Mouse (Mus musculus) liver, embryonic 14.5 days (tissue): ENCODE data around the gene Khdc4. TPM values are rescaled to one million over a fixed set of nuclear protein-coding genes. Genes with fewer than 3 reads are reported as not detected.

Experiments used
- ATAC-seq: fragments of 200-750 bp; cut with Nextera tagmentation; 2 replicates; pipeline ENCODE4 v1.8.0; 2017; ENCODE audit warnings: moderate number of reproducible peaks, mild to moderate bottlenecking, moderate library complexity; ENCODE audit not compliant: insufficient read depth
- DNase-seq, 3 experiments: peaks; one replicate each; pipeline ENCODE4 v3.0.0-alpha.2; 2012 to 2013; ENCODE audit warnings: low read depth in 3 of 3, low spot score in 3 of 3
- H3K27ac ChIP-seq: fragments of 300-500 bp; sonication (generic); 2 replicates; pipeline ENCODE4 v1.5.1; 2014; ENCODE audit warnings: moderate library complexity, mild to moderate bottlenecking, control low read depth, inconsistent platforms
- H3K27me3 ChIP-seq: fragments of 300-500 bp; sonication (generic); 2 replicates; pipeline ENCODE4 v1.6.1; 2014; ENCODE audit warnings: mild to moderate bottlenecking, low read length, moderate library complexity; ENCODE audit not compliant: control insufficient read depth, insufficient read depth
- H3K36me3 ChIP-seq: fragments of 300-500 bp; sonication (generic); replicated peaks from 2 replicates; pipeline ENCODE4 v1.6.1; 2014; ENCODE audit warnings: low read depth; ENCODE audit not compliant: control insufficient read depth, insufficient read depth
- H3K4me1 ChIP-seq, 2 experiments: fragments of 200-500 bp in 1 of 2; fragments of 300-500 bp in 1 of 2; sonication (generic) in 1 of 2; replicated peaks; 2 replicates each; pipeline ENCODE4 v1.6.1; 2012 to 2014; ENCODE audit warnings: antibody characterized with exemption in 1 of 2, inconsistent platforms in 1 of 2, low read length in 1 of 2; ENCODE audit not compliant: control insufficient read depth in 2 of 2, insufficient read depth in 2 of 2
- H3K4me2 ChIP-seq: fragments of 300-500 bp; sonication (generic); 2 replicates; pipeline ENCODE4 v1.6.1; 2014; ENCODE audit warnings: low read depth, mild to moderate bottlenecking, control low read depth, moderate library complexity
- H3K4me3 ChIP-seq, 2 experiments: fragments of 200-500 bp in 1 of 2; fragments of 300-500 bp in 1 of 2; sonication (generic) in 1 of 2; 2 replicates each; pipeline ENCODE4 v1.5.1; 2012 to 2014; ENCODE audit warnings: low read depth in 2 of 2, low read length in 2 of 2, mild to moderate bottlenecking in 2 of 2, control low read depth in 1 of 2, inconsistent platforms in 1 of 2, moderate library complexity in 1 of 2; ENCODE audit not compliant: insufficient read depth in 1 of 2
- H3K9ac ChIP-seq: fragments of 300-500 bp; sonication (generic); replicated peaks from 2 replicates; pipeline ENCODE4 v1.6.1; 2014; ENCODE audit warnings: mild to moderate bottlenecking, control low read depth, moderate library complexity
- H3K9me3 ChIP-seq: fragments of 300-500 bp; sonication (generic); 2 replicates; pipeline ENCODE4 v1.6.1; 2016; ENCODE audit warnings: low read length, mixed read lengths; ENCODE audit not compliant: control insufficient read depth
- CTCF ChIP-seq: IDR thresholded peaks from 2 replicates; pipeline ENCODE4 v1.5.1; 2016; ENCODE audit warnings: antibody characterized with exemption, low read depth, control low read depth
- EP300 ChIP-seq: IDR thresholded peaks from 2 replicates; pipeline ENCODE4 v1.6.1; 2016; ENCODE audit warnings: antibody characterized with exemption, low read depth
- WGBS: fragments of 180-500 bp; shearing (Covaris S2); extraction: QIAGEN DNeasy Blood & Tissue Kit; methylation state at CpG from one replicate; pipeline ENCODE4 v1.1.7; 2014; ENCODE audit not compliant: insufficient replicate concordance; 5-methylcytosine and 5-hydroxymethylcytosine counted together
- polyA plus RNA-seq, 2 experiments: library from polyadenylated mRNA; depleted of rRNA in 1 of 2; stranded (reverse) in 1 of 2; unstranded in 1 of 2; fragments of >200 nt; fragmentation: Nextera tagmentation in 1 of 2; extraction: Ambion mirVana in 1 of 2; gene quantifications; 2 replicates each; pipeline versions ENCODE4 v1.2.1 to v1.2.3; 2012 to 2014

Gene Khdc4
- polyA plus RNA-seq, 2 experiments: 18.5 to 29.4 TPM

GRCm38 (mm10) chr3:88717198-88717798 lies 31.7 kb downstream of the Khdc4 start:
- peak; percentile 66 for ATAC-seq
- H3K36me3 ChIP-seq: peaks cover 18% of the 10 kb centered on the region
- TF ChIP-seq EP300 (no peak), CTCF (no peak)

GRCm38 (mm10) chr3:88717831-88718230 lies 32.2 kb downstream of the Khdc4 start:
- DNase-seq (peak; percentile 50 to 58 (median 54)), ATAC-seq (peak; percentile 42; the same call in 1 of the 2 replicates)
- Histone ChIP-seq H3K27ac (peak overlapping the region; percentile 76), H3K36me3 (peaks cover 13% of the 10 kb centered on the region), H3K9ac (peak overlapping the region; percentile 52), H3K27me3 (no peaks in the 10 kb centered on the region), H3K4me2 (peak overlapping the region; percentile 88), H3K9me3 (no peaks in the 10 kb centered on the region), H3K4me3 (peak overlapping the region; percentile 59 to 85), H3K4me1 (peaks cover 7 to 16% of the 10 kb centered on the region in 2 experiments)
- TF ChIP-seq CTCF (no peak), EP300 (no peak)
- 0% methylated on average over 1 of the region's 1 CpGs for WGBS

More at GRCm38 (mm10) chr3:88717198-88717798, 31.7 kb downstream of the Khdc4 start:
- WGBS: 7% methylated on average over 9 of the region's 9 CpGs
- peaks cover 7 to 16% of the 10 kb centered on the region in 2 experiments for H3K4me1 ChIP-seq
- no peaks in the 10 kb centered on the region for H3K9me3 ChIP-seq
- peak overlapping the region; percentile 85 to 91 for H3K4me3 ChIP-seq
- peak overlapping the region; percentile 88 for H3K4me2 ChIP-seq
- peak in 2 of 3 experiments; percentile 12 to 38 for DNase-seq
- H3K27ac ChIP-seq: peak overlapping the region; percentile 88
- H3K27me3 ChIP-seq: no peaks in the 10 kb centered on the region
- H3K9ac ChIP-seq: peak overlapping the region; percentile 88

- Histone ChIP-seq H3K4me2 (peak overlapping the region; percentile 88), H3K27me3 (no peaks in the 10 kb centered on the region), H3K4me3 (peak overlapping the region; percentile 59 to 85; a peak in 2 of 4 replicates), H3K36me3 (peaks cover 4% of the 10 kb centered on the region), H3K9ac (no peak overlapping the region), H3K4me1 (peaks cover 7 to 16% of the 10 kb centered on the region in 2 experiments), H3K27ac (no peak overlapping the region), H3K9me3 (no peaks in the 10 kb centered on the region)
- WGBS: 70% methylated on average over 2 of the region's 2 CpGs
- DNase-seq: peak in 1 of 3 experiments; percentile 10
- TF ChIP-seq CTCF (no peak), EP300 (no peak)
- 0 out of 2 replicates have a peak, but pooled peaks have one; percentile 9 for ATAC-seq
Observed at GRCm38 (mm10) chr3:88719098-88719497, 33.5 kb downstream of the Khdc4 start.

GRCm38 (mm10) chr3:88736556-88736955 lies 51.0 kb downstream of the Khdc4 start:
- Histone ChIP-seq H3K27me3 (no peaks in the 10 kb centered on the region), H3K4me1 (no peaks in the 10 kb centered on the region), H3K4me3 (no peak overlapping the region), H3K9me3 (no peaks in the 10 kb centered on the region), H3K9ac (no peak overlapping the region), H3K4me2 (no peak overlapping the region), H3K27ac (no peak overlapping the region), H3K36me3 (no peaks in the 10 kb centered on the region)
- no peak for DNase-seq
- TF ChIP-seq EP300 (no peak), CTCF (no peak)
- no peak for ATAC-seq
- WGBS: 66% methylated on average over 2 of the region's 2 CpGs

- peak; percentile 33; the same call in 1 of the 2 replicates for ATAC-seq
- TF ChIP-seq EP300 (no peak), CTCF (peak; percentile 89)
Observed at GRCm38 (mm10) chr3:88738641-88739040, 53.0 kb downstream of the Khdc4 start.

More at GRCm38 (mm10) chr3:88738641-88739040, 53.0 kb downstream of the Khdc4 start:
- Histone ChIP-seq H3K9me3 (no peaks in the 10 kb centered on the region), H3K27me3 (no peaks in the 10 kb centered on the region), H3K4me3 (no peak overlapping the region), H3K36me3 (no peaks in the 10 kb centered on the region), H3K4me1 (no peaks in the 10 kb centered on the region), H3K4me2 (no peak overlapping the region), H3K27ac (no peak overlapping the region), H3K9ac (no peak overlapping the region)
- 18% methylated on average over 3 of the region's 3 CpGs for WGBS
- DNase-seq: no peak
